Mouse (Mus musculus) liver, embryonic 12.5 days (tissue): ENCODE results near the gene Itga10. TPM values are rescaled to one million over a fixed set of nuclear protein-coding genes. Genes with fewer than 3 reads are reported as not detected.
A peak's percentile ranks its signal among the peaks of the same experiment; 100 is the strongest.

Experiments used
- ATAC-seq: fragments of 200-750 bp; cut with Nextera tagmentation; 2 replicates; pipeline ENCODE4 v1.8.0; 2017; ENCODE audit warnings: moderate number of reproducible peaks, mild to moderate bottlenecking, moderate library complexity
- H3K27ac ChIP-seq: fragments of 300-500 bp; sonication (generic); 2 replicates; pipeline ENCODE4 v1.5.1; 2016; ENCODE audit warnings: mild to moderate bottlenecking
- H3K27me3 ChIP-seq: fragments of 300-500 bp; sonication (generic); replicated peaks from 2 replicates; pipeline ENCODE4 v1.6.1; 2016; ENCODE audit warnings: mild to moderate bottlenecking, moderate library complexity
- H3K36me3 ChIP-seq: fragments of 300-500 bp; sonication (generic); 2 replicates; pipeline ENCODE4 v1.6.1; 2016; ENCODE audit warnings: mild to moderate bottlenecking, moderate library complexity
- H3K4me1 ChIP-seq: fragments of 300-500 bp; sonication (generic); 2 replicates; pipeline ENCODE4 v1.6.1; 2016
- H3K4me2 ChIP-seq: fragments of 300-500 bp; sonication (generic); 2 replicates; pipeline ENCODE4 v1.6.1; 2016; ENCODE audit warnings: mild to moderate bottlenecking, moderate library complexity
- H3K4me3 ChIP-seq: fragments of 300-500 bp; sonication (generic); 2 replicates; pipeline ENCODE4 v1.5.1; 2016; ENCODE audit warnings: mild to moderate bottlenecking, moderate library complexity
- H3K9ac ChIP-seq: fragments of 300-500 bp; sonication (generic); 2 replicates; pipeline ENCODE4 v1.6.1; 2016; ENCODE audit warnings: mild to moderate bottlenecking, moderate library complexity
- H3K9me3 ChIP-seq: fragments of 300-500 bp; sonication (generic); replicated peaks from 2 replicates; pipeline ENCODE4 v1.6.1; 2016; ENCODE audit warnings: mild to moderate bottlenecking, moderate library complexity
- WGBS: fragments of 180-500 bp; shearing (Covaris S2); methylation state at CpG from one replicate; pipeline ENCODE4 v1.1.7; 2016; ENCODE audit not compliant: insufficient replicate concordance; 5-methylcytosine and 5-hydroxymethylcytosine counted together
- polyA plus RNA-seq: library from polyadenylated mRNA; unstranded; fragments of >200 nt; fragmentation: Nextera tagmentation; extraction: Ambion mirVana; gene quantifications from 2 replicates; pipeline ENCODE4 v1.2.1, GENCODE M21; 2016

Itga10 gene
- polyA plus RNA-seq, 1 experiment from 2014 or later, result 0.30 TPM

DNA sequence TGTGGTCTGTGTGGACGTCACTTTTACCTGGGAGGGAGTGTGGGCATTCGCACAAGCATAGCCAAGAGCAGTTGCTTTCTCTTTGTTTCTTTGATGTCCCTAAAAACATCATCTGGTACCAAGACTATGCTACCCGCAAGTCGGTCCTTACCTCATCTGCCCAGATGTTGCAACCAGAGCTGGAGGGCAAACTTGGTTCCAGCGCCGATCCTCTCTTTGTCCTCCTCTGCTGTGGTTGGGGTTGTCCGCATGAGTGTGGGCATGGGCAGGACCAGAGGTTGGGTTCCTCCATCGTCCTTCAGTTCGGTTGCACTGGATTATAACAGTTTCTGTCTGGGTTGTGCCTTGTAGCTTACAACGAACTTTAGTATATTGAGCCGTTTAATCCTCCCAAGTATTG, 60.8 kb downstream of the Itga10 start:
- Histone ChIP-seq H3K4me3 (no peak overlapping the region), H3K4me2 (no peak overlapping the region), H3K27me3 (peaks cover 27% of the 10 kb centered on the region), H3K9me3 (no peaks in the 10 kb centered on the region), H3K9ac (no peak overlapping the region), H3K27ac (no peak overlapping the region), H3K36me3 (peaks cover 50% of the 10 kb centered on the region), H3K4me1 (peaks cover 12% of the 10 kb centered on the region)
- 78% methylated on average over 11 of the region's 11 CpGs for WGBS
- no peak for ATAC-seq

- Histone ChIP-seq H3K9me3 (no peaks in the 10 kb centered on the region), H3K36me3 (peaks cover 52% of the 10 kb centered on the region), H3K4me3 (no peak overlapping the region), H3K4me2 (no peak overlapping the region), H3K27ac (no peak overlapping the region), H3K27me3 (peaks cover 27% of the 10 kb centered on the region), H3K4me1 (peaks cover 12% of the 10 kb centered on the region), H3K9ac (no peak overlapping the region)
- ATAC-seq, result no peak
- 59% methylated on average over 7 of the region's 7 CpGs for WGBS
Measured at GRCm38 (mm10) chr3:96706984-96707383, 61.6 kb downstream of the Itga10 start.

DNA sequence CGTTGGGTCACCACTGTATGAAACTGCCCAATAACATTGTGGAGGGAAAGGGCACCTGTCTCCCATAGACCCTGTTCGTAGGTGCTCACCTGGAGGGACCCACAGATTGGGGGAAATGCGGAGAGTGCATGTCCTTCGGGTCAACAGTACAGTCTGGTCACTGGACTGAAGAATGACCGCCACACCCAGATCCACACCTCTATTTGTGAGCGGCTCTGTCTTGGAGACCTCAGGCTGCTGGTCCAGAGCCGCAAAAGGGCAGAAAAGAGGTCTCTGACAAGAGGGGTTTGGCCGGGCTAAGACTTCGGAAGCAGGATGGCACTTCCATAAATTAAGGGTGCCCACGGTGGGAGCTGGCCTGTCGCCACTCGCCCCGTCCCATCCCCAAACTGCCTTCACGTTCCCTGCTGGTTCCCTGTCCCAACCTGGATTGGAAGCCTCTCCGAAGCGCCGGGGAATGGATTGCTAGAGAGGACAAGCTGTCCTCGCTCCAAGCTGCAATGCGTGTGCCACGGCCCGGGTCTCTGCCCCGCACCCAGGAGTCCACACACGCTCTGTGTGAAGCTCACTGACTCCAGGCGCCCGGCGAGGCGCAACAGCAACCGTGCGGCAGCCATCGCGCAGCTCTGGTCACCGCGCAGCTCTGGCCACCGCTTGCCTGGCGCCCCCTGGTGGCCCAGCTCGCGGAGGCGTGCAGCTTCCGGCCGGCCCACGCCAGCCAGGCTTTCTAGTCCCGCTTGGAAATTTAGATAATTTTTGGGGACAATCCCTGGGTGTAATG, 62.7 kb downstream of the Itga10 start, which contains the start of gene Nudt17:
Gene Nudt17 (minus strand): TSS at position 660 of the 781 bp plus-strand sequence.
- Histone ChIP-seq H3K27me3 (peaks cover 27% of the 10 kb centered on the region), H3K27ac (no peak within 1 kb of the TSS), H3K9me3 (no peaks in the 10 kb centered on the region), H3K4me3 (peak within 1 kb of the TSS; percentile 58), H3K4me2 (peak within 1 kb of the TSS; percentile 81), H3K4me1 (peaks cover 12% of the 10 kb centered on the region), H3K36me3 (peaks cover 56% of the 10 kb centered on the region), H3K9ac (peak within 1 kb of the TSS; percentile 52)
- 8% methylated on average over 42 of the region's 42 CpGs for WGBS
- peak; percentile 77 for ATAC-seq

GRCm38 (mm10) chr3:96708684-96709064, 63.3 kb downstream of the Itga10 start:
- WGBS, result 48% methylated on average over 2 of the region's 2 CpGs
- peaks cover 12% of the 10 kb centered on the region for H3K4me1 ChIP-seq
- peak overlapping the region; percentile 58 for H3K4me3 ChIP-seq
- H3K27ac ChIP-seq, result no peak overlapping the region
- H3K27me3 ChIP-seq, result peaks cover 27% of the 10 kb centered on the region
- peak; percentile 11; the same call in 1 of the 2 replicates for ATAC-seq
- peaks cover 56% of the 10 kb centered on the region for H3K36me3 ChIP-seq
- no peak overlapping the region for H3K9ac ChIP-seq
- H3K4me2 ChIP-seq, result peak overlapping the region; percentile 81
- no peaks in the 10 kb centered on the region for H3K9me3 ChIP-seq

Other genes starting within 250 kb of the Itga10 start
- gene BC107364, start 193.3 kb upstream of the Itga10 start, polyA plus RNA-seq, result not detected in 2 replicates
- gene Hfe2, start 120.4 kb upstream of the Itga10 start, polyA plus RNA-seq, result 0.68 and 0.98 TPM in 2 replicates
- 28.6 and 29.9 TPM in 2 replicates for gene Txnip, start 87.6 kb upstream of the Itga10 start, polyA plus RNA-seq
- gene Gm16253, start 68.6 kb upstream of the Itga10 start, polyA plus RNA-seq, result 0.24 and 0.26 TPM in 2 replicates
- gene Polr3gl, start 51.4 kb upstream of the Itga10 start, polyA plus RNA-seq, result 16.7 and 19.8 TPM in 2 replicates
- 0.33 and 0.44 TPM in 2 replicates for gene Ankrd34a, start 48.9 kb upstream of the Itga10 start, polyA plus RNA-seq
- gene Lix1l, start 44.4 kb upstream of the Itga10 start, polyA plus RNA-seq, result 0.92 and 1.2 TPM in 2 replicates
- 92.6 and 104 TPM in 2 replicates for gene Rbm8a, start 15.7 kb upstream of the Itga10 start, polyA plus RNA-seq
- 24.9 and 25.6 TPM in 2 replicates for gene Pex11b, start 10.2 kb upstream of the Itga10 start, polyA plus RNA-seq
- 0.05 TPM in 2 replicates for gene Gm42957, start 10.1 kb upstream of the Itga10 start, polyA plus RNA-seq
- 0.26 and 0.31 TPM in 2 replicates for gene Ankrd35, start 24.5 kb downstream of the Itga10 start, polyA plus RNA-seq
- gene Pias3, start 50.8 kb downstream of the Itga10 start, polyA plus RNA-seq, result 10.1 and 11.0 TPM in 2 replicates
- 1.4 and 1.5 TPM in 2 replicates for gene Nudt17, start 63.0 kb downstream of the Itga10 start, polyA plus RNA-seq
- gene Polr3c, start 82.0 kb downstream of the Itga10 start, polyA plus RNA-seq, result 30.1 and 30.9 TPM in 2 replicates
- gene Rnf115, start 82.1 kb downstream of the Itga10 start, polyA plus RNA-seq, result 38.4 and 40.9 TPM in 2 replicates
- 6.1 and 6.4 TPM in 2 replicates for gene Pdzk1, start 183.7 kb downstream of the Itga10 start, polyA plus RNA-seq
- gene Cd160, start 183.8 kb downstream of the Itga10 start, polyA plus RNA-seq, result 0.08 and 0.13 TPM in 2 replicates